In genomic region chr17:34624981-34625380, GRCm38 (mm10) we compare ENCODE assay signal across 13 mouse cellular contexts.
"Had no signal": no experiment of that assay in that cellular context is flagged by ENCODE, and none has a peak within 500 bp of the region (broad histone marks: within the 10 kb centered on the region; RNA-seq: fewer than 3 reads in every experiment).

No protein-coding gene starts in this region.

- DNase-seq: retina, postnatal 1 day; right cerebral cortex, adult 18-20 months; right cerebral cortex, postnatal 25 days; right cerebral cortex, postnatal 4 days; spleen, adult 18-20 months; thymus, adult 18-20 months; thymus, adult 2 months; thymus, postnatal 14 days; thymus, postnatal 25 days; thymus, postnatal 4 days had no signal

- H3K4me3 ChIP-seq: neural tube, embryonic 15.5 days; stomach, embryonic 15.5 days had no signal

- H3K4me2 ChIP-seq: stomach, embryonic 15.5 days had no signal

- H3K9me3 ChIP-seq: neural tube, embryonic 15.5 days; stomach, embryonic 15.5 days had no signal

- H3K27ac ChIP-seq: neural tube, embryonic 15.5 days; stomach, embryonic 15.5 days; stomach, postnatal 0 days had no signal

- H3K9ac ChIP-seq: neural tube, embryonic 15.5 days; stomach, embryonic 15.5 days had no signal

- H3K27me3 ChIP-seq: neural tube, embryonic 15.5 days had no signal
